Mouse (Mus musculus) adrenal gland, postnatal 36 days (tissue): ENCODE results near the gene Chrm3. TPM values are rescaled to one million over a fixed set of nuclear protein-coding genes. Genes with fewer than 3 reads are reported as not detected.

Experiments used
- DNase-seq, 2 experiments: peaks; one replicate each; pipeline ENCODE4 v3.0.0; 2021; ENCODE audit warnings: mixed read lengths in 1 of 2
- total RNA-seq, 2 experiments: library from RNA; stranded (reverse); gene quantifications; 2 replicates each; pipeline ENCODE4 v1.2.3; 2021

The Chrm3 gene
- total RNA-seq, 2 experiments from 2014 or later: 1.9 to 2.5 TPM

GRCm38 (mm10) chr13:10068927-10069580, 291.6 kb downstream of the Chrm3 start:
- DNase-seq: no peak

GRCm38 (mm10) chr13:10066829-10067618, 293.6 kb downstream of the Chrm3 start:
- DNase-seq: no peak

GRCm38 (mm10) chr13:10065776-10066175, 294.9 kb downstream of the Chrm3 start:
- peak in 1 of 2 experiments; percentile 8 for DNase-seq

GRCm38 (mm10) chr13:10062681-10063080, 298.0 kb downstream of the Chrm3 start:
- DNase-seq: peak; percentile 24 to 51

- DNase-seq: no peak
Observed at GRCm38 (mm10) chr13:10058993-10059392, 301.7 kb downstream of the Chrm3 start.

- no peak for DNase-seq
Observed at GRCm38 (mm10) chr13:10057644-10058198, 302.9 kb downstream of the Chrm3 start.

GRCm38 (mm10) chr13:10054086-10054485, 306.6 kb downstream of the Chrm3 start:
- no peak for DNase-seq

GRCm38 (mm10) chr13:10053301-10053889, 307.3 kb downstream of the Chrm3 start:
- DNase-seq: no peak

GRCm38 (mm10) chr13:10045651-10046350, 314.8 kb downstream of the Chrm3 start:
- DNase-seq: no peak

- DNase-seq: peak; percentile 2 to 39
Observed at GRCm38 (mm10) chr13:10044084-10044483, 316.6 kb downstream of the Chrm3 start.

- DNase-seq: no peak
Observed at GRCm38 (mm10) chr13:10033570-10034399, 326.9 kb downstream of the Chrm3 start.

GRCm38 (mm10) chr13:10031547-10031946, 329.1 kb downstream of the Chrm3 start:
- no peak for DNase-seq

GRCm38 (mm10) chr13:10029944-10030343, 330.7 kb downstream of the Chrm3 start:
- no peak for DNase-seq

- no peak for DNase-seq
Observed at GRCm38 (mm10) chr13:10025134-10025533, 335.5 kb downstream of the Chrm3 start.

- no peak for DNase-seq
Observed at GRCm38 (mm10) chr13:10023112-10023511, 337.5 kb downstream of the Chrm3 start.

GRCm38 (mm10) chr13:10019252-10019651, 341.4 kb downstream of the Chrm3 start:
- DNase-seq: no peak

GRCm38 (mm10) chr13:10002916-10003315, 357.7 kb downstream of the Chrm3 start:
- no peak for DNase-seq

GRCm38 (mm10) chr13:9997664-9998328, 362.9 kb downstream of the Chrm3 start:
- no peak for DNase-seq

GRCm38 (mm10) chr13:9995852-9996251, 364.8 kb downstream of the Chrm3 start:
- DNase-seq: no peak

GRCm38 (mm10) chr13:9993571-9993970, 367.1 kb downstream of the Chrm3 start:
- DNase-seq: no peak

GRCm38 (mm10) chr13:9992640-9993039, 368.0 kb downstream of the Chrm3 start:
- no peak for DNase-seq
